Mouse (Mus musculus) ovary, adult 10 weeks (tissue): Measurements from ENCODE around the gene Gm35134. TPM values are rescaled to one million over a fixed set of nuclear protein-coding genes. Genes with fewer than 3 reads are reported as not detected.

Experiments
- polyA plus RNA-seq: library from polyadenylated mRNA; stranded (reverse); fragments of 350-450 nt; fragmentation: Illumina TruSeq; extraction: RNeasy Lipid Tissue Mini Kit (QIAGEN cat#74804); gene quantifications from one replicate; pipeline ENCODE4 v1.2.3, GENCODE M21; 2014

Gene Gm35134
- polyA plus RNA-seq, result not detected

DNA sequence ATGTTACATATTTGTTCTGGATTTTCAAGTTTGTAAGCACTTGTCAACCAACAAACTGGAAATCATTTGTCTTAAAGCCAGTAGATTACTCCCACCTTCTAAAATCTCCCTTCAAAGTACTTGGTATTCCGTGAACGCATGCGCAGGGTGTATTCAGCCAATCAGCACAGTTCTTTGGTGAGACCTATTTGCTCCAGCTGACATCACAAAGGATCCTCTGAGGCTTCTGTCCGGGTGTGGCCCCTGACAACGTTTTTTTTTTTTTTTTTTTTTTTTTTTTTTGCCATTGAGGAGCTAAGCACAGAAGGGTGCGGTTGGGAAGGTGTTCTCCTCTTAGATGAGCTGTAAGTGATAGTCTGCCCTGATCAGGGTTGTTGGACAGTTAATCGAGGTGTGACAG, at the start of gene Gm35134:
Gene Gm35134, plus strand, starts transcription at position 301 of the 400 bp plus-strand sequence.

